Mouse (Mus musculus): ENCODE measurements around the gene Scn8a.

DNA sequence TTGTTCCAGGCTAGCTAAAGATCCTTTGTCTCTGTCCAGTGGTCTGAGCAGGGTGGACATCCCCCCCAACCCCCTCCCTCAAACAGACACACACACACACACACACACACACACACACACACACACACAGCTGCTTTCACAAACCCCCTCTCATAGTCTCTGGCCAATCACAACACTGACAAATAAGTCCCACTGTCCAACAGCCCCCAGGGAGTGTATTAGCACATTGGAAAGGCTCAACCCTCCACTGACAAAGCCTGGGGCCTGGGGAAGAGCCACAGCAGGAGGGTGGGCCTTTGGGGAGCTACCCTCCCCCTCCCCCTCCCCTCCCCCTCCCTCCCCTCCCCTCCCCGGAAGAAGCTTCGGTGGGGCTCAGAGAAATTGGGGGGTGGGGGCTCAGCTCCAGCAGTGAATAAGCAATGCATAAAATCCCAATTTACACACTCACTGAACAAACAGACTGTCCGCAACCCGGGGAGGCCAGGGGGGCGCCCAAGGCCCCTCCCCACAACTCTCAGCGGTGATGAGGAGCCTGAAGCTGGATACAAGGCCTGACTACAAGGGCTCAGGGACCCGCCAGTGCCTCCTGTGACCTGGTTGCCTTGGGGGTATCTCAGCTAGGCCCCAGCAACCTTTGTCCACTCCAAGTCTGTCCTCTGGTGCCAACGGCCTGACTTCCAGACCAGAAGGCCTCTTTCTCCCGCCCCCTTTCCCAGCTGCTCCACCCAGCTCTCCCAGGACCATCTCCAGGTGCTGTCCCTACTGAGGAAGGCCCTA, 197.4 kb downstream of the Scn8a start:
- TF ChIP-seq CTCF (IDR thresholded peaks at IDR 0.05; ENCODE audit: control insufficient read depth, insufficient read depth, insufficient read length) (no peak), USF1 (IDR thresholded peaks at IDR 0.05; ENCODE audit: low read depth) (no peak), MAX (IDR thresholded peaks at IDR 0.05) (no peak)
